Mouse (Mus musculus): Measurements from ENCODE around the gene Fgf13. TPM values are rescaled to one million over a fixed set of nuclear protein-coding genes. Genes with fewer than 3 reads are reported as not detected.

Fgf13 gene
- polyA plus RNA-seq (2015; fragmentation: Nextera tagmentation; extraction: Ambion mirVana), result 133 and 139 TPM in 2 replicates

- peak; percentile 56 for ATAC-seq
- 18% methylated on average over 45 of the region's 47 CpGs for WGBS
Observed at GRCm38 (mm10) chrX:59567695-59568431, at the start of gene Fgf13. TSS of gene Fgf13 (minus strand) at chrX:59568071.

GRCm38 (mm10) chrX:59606535-59606934 is 38.7 kb upstream of the Fgf13 start:
- Histone ChIP-seq H3K4me2 (ENCODE audit: low read length) (no peak overlapping the region), H3K27me3 (replicated peaks; ENCODE audit: control insufficient read depth, insufficient read depth, low read length) (no peaks in the 10 kb centered on the region), H3K4me1 (replicated peaks; ENCODE audit: control insufficient read depth, insufficient read depth, low read length) (no peaks in the 10 kb centered on the region), H3K36me3 (ENCODE audit: control insufficient read depth, insufficient read depth) (no peaks in the 10 kb centered on the region), H3K4me3 (replicated peaks; ENCODE audit: low read length) (no peak overlapping the region), H3K9me3 (ENCODE audit: control insufficient read depth, low read length) (no peaks in the 10 kb centered on the region), H3K9ac (replicated peaks; ENCODE audit: low read depth, low read length) (no peak overlapping the region), H3K27ac (ENCODE audit: low read length) (no peak overlapping the region)
- WGBS, result 69% methylated on average over 1 of the region's 1 CpGs
- no peak for ATAC-seq

More at GRCm38 (mm10) chrX:59567695-59568431, at the start of gene Fgf13:
- H3K4me3 ChIP-seq (replicated peaks; ENCODE audit: low read length), result peak within 1 kb of the TSS; percentile 60
- peaks cover 3% of the 10 kb centered on the region; the same call in 1 of the 2 replicates for H3K4me1 ChIP-seq (replicated peaks; ENCODE audit: control insufficient read depth, insufficient read depth, low read length)
- H3K9me3 ChIP-seq (ENCODE audit: control insufficient read depth, low read length), result no peaks in the 10 kb centered on the region
- peak within 1 kb of the TSS; percentile 52 for H3K4me2 ChIP-seq (ENCODE audit: low read length)
- H3K27me3 ChIP-seq (replicated peaks; ENCODE audit: control insufficient read depth, insufficient read depth, low read length), result no peaks in the 10 kb centered on the region
- peak within 1 kb of the TSS; percentile 79 for H3K9ac ChIP-seq (replicated peaks; ENCODE audit: low read depth, low read length)
- H3K27ac ChIP-seq (ENCODE audit: low read length), result peak within 1 kb of the TSS; percentile 89
- H3K36me3 ChIP-seq (ENCODE audit: control insufficient read depth, insufficient read depth), result no peaks in the 10 kb centered on the region

- Histone ChIP-seq H3K27ac (ENCODE audit: low read length) (no peak overlapping the region), H3K4me3 (replicated peaks; ENCODE audit: low read length) (no peak overlapping the region), H3K4me1 (replicated peaks; ENCODE audit: control insufficient read depth, insufficient read depth, low read length) (no peaks in the 10 kb centered on the region), H3K27me3 (replicated peaks; ENCODE audit: control insufficient read depth, insufficient read depth, low read length) (no peaks in the 10 kb centered on the region), H3K36me3 (ENCODE audit: control insufficient read depth, insufficient read depth) (no peaks in the 10 kb centered on the region), H3K4me2 (ENCODE audit: low read length) (no peak overlapping the region), H3K9ac (replicated peaks; ENCODE audit: low read depth, low read length) (no peak overlapping the region), H3K9me3 (ENCODE audit: control insufficient read depth, low read length) (no peaks in the 10 kb centered on the region)
- WGBS, result 50% methylated on average over 5 of the region's 5 CpGs
- no peak for ATAC-seq
Observed at GRCm38 (mm10) chrX:59589050-59589449, 21.2 kb upstream of the Fgf13 start.

- Histone ChIP-seq H3K9me3 (ENCODE audit: control insufficient read depth, low read length) (no peaks in the 10 kb centered on the region), H3K4me3 (replicated peaks; ENCODE audit: low read length) (no peak overlapping the region), H3K27me3 (replicated peaks; ENCODE audit: control insufficient read depth, insufficient read depth, low read length) (no peaks in the 10 kb centered on the region), H3K4me2 (ENCODE audit: low read length) (no peak overlapping the region), H3K9ac (replicated peaks; ENCODE audit: low read depth, low read length) (no peak overlapping the region), H3K36me3 (ENCODE audit: control insufficient read depth, insufficient read depth) (no peaks in the 10 kb centered on the region), H3K27ac (ENCODE audit: low read length) (no peak overlapping the region), H3K4me1 (replicated peaks; ENCODE audit: control insufficient read depth, insufficient read depth, low read length) (no peaks in the 10 kb centered on the region)
- no peak for ATAC-seq
- WGBS, result 83% methylated on average over 11 of the region's 11 CpGs
Observed at GRCm38 (mm10) chrX:59585508-59586186, 17.8 kb upstream of the Fgf13 start.

GRCm38 (mm10) chrX:59584034-59584433 is 16.2 kb upstream of the Fgf13 start:
- no peak overlapping the region for H3K4me3 ChIP-seq (replicated peaks; ENCODE audit: low read length)
- no peaks in the 10 kb centered on the region for H3K36me3 ChIP-seq (ENCODE audit: control insufficient read depth, insufficient read depth)
- no peak overlapping the region for H3K9ac ChIP-seq (replicated peaks; ENCODE audit: low read depth, low read length)
- no peak overlapping the region for H3K27ac ChIP-seq (ENCODE audit: low read length)
- H3K4me2 ChIP-seq (ENCODE audit: low read length), result no peak overlapping the region
- H3K27me3 ChIP-seq (replicated peaks; ENCODE audit: control insufficient read depth, insufficient read depth, low read length), result no peaks in the 10 kb centered on the region
- no peaks in the 10 kb centered on the region for H3K9me3 ChIP-seq (ENCODE audit: control insufficient read depth, low read length)
- no peaks in the 10 kb centered on the region for H3K4me1 ChIP-seq (replicated peaks; ENCODE audit: control insufficient read depth, insufficient read depth, low read length)
- no peak for ATAC-seq

DNA sequence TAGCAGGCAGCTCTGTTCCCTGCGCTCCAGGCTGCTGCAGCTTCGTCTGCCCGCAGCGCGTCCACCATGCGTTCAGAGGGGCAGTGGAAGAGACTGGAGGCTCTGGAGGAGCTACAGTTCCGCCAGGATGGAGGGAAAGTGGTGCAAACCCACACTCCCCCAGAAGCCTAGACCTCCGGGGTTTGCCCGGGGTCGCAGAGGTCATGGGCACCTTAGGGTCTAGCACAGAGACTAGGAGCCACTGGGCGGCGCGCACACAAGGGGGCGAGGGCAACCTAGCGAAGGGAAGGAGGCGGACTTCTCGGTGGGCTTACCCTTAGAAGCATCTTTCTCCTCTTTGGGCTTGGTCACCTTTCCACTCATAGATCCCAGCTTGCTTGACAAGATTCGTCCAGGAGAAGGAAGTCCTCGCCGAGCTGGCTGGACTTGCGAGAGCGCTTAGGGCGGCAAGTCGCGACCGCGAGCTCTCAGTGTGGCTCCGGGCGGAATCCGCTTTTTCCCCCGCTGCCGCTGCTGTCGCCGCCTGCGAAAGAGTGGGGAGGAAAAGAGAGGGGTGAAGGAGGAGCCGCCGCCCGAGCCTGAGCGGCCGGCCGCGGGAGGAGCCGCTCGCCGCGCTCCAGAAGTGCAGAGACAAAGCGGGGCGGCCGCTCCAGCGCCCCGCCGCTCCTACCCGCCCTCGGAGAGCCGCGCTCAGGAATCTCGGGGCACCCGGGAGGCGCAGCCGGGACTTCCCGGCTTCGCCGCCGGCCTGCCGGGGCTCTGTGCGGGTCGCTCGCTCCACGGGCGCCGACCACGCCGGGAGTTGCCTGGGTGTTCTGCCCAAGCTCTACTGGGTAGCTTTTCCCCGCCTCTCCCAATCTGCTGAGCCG is 811 bp downstream of the Fgf13 start:
- H3K9me3 ChIP-seq (ENCODE audit: control insufficient read depth, low read length), result no peaks in the 10 kb centered on the region
- no peaks in the 10 kb centered on the region for H3K27me3 ChIP-seq (replicated peaks; ENCODE audit: control insufficient read depth, insufficient read depth, low read length)
- H3K27ac ChIP-seq (ENCODE audit: low read length), result peak overlapping the region; percentile 89
- H3K4me3 ChIP-seq (replicated peaks; ENCODE audit: low read length), result peak overlapping the region; percentile 60
- H3K9ac ChIP-seq (replicated peaks; ENCODE audit: low read depth, low read length), result peak overlapping the region; percentile 79
- 19% methylated on average over 71 of the region's 75 CpGs for WGBS
- H3K4me2 ChIP-seq (ENCODE audit: low read length), result peak overlapping the region; percentile 52
- H3K4me1 ChIP-seq (replicated peaks; ENCODE audit: control insufficient read depth, insufficient read depth, low read length), result peaks cover 3% of the 10 kb centered on the region; the same call in 1 of the 2 replicates
- peak; percentile 73 for ATAC-seq
- no peaks in the 10 kb centered on the region for H3K36me3 ChIP-seq (ENCODE audit: control insufficient read depth, insufficient read depth)

DNA sequence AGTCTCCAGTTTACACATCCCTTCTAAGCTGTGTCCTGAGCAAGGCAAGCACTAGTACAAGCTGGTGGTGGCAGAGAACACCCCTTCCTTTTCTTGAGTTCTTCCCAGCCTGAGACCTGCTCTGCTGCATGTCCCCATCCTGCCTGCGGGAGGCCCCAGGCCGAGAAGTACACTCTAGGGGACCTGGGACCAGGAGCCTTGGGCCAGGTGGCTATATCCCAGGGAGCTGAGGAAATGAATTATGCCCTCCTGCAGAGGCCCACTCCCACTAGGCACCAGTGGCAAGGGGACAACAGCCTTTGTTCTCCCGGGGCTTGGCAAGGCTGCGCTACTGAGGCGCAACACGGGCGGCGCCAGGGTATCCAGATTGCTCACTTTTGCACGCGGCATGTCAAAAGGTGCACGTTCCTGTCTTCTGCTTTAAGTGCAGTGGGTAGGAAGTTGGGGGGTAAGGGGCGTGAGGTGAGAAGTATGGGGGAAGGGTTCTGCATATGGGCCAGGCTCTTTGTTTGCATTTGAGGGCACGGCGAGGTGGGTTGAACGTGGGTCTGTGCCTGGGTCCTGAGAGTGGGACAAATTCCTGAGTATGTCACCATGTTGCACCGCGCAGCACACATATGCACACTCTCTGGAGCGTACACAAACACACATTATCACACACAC is 1.7 kb downstream of the Fgf13 start:
- Histone ChIP-seq H3K27ac (ENCODE audit: low read length) (no peak overlapping the region), H3K4me2 (ENCODE audit: low read length) (peak overlapping the region; percentile 52), H3K27me3 (replicated peaks; ENCODE audit: control insufficient read depth, insufficient read depth, low read length) (no peaks in the 10 kb centered on the region), H3K9me3 (ENCODE audit: control insufficient read depth, low read length) (no peaks in the 10 kb centered on the region), H3K4me3 (replicated peaks; ENCODE audit: low read length) (peak overlapping the region; percentile 60), H3K36me3 (ENCODE audit: control insufficient read depth, insufficient read depth) (no peaks in the 10 kb centered on the region), H3K4me1 (replicated peaks; ENCODE audit: control insufficient read depth, insufficient read depth, low read length) (peaks cover 3% of the 10 kb centered on the region; the same call in 1 of the 2 replicates), H3K9ac (replicated peaks; ENCODE audit: low read depth, low read length) (peak overlapping the region; percentile 79)
- WGBS, result 20% methylated on average over 17 of the region's 18 CpGs
- peak; percentile 49 for ATAC-seq

- no peak overlapping the region for H3K4me3 ChIP-seq (replicated peaks; ENCODE audit: low read length)
- H3K36me3 ChIP-seq (ENCODE audit: control insufficient read depth, insufficient read depth), result no peaks in the 10 kb centered on the region
- WGBS, result 79% methylated on average over 2 of the region's 2 CpGs
- no peak overlapping the region for H3K4me2 ChIP-seq (ENCODE audit: low read length)
- no peak for ATAC-seq
- H3K9ac ChIP-seq (replicated peaks; ENCODE audit: low read depth, low read length), result no peak overlapping the region
- no peaks in the 10 kb centered on the region for H3K4me1 ChIP-seq (replicated peaks; ENCODE audit: control insufficient read depth, insufficient read depth, low read length)
- H3K27ac ChIP-seq (ENCODE audit: low read length), result no peak overlapping the region
- no peaks in the 10 kb centered on the region for H3K9me3 ChIP-seq (ENCODE audit: control insufficient read depth, low read length)
- no peaks in the 10 kb centered on the region for H3K27me3 ChIP-seq (replicated peaks; ENCODE audit: control insufficient read depth, insufficient read depth, low read length)
Observed at GRCm38 (mm10) chrX:59547931-59548330, 19.9 kb downstream of the Fgf13 start.
